Mouse (Mus musculus) layer of hippocampus, postnatal 25 days (tissue): ENCODE results near the gene Ap1s3. TPM values are rescaled to one million over a fixed set of nuclear protein-coding genes. Genes with fewer than 3 reads are reported as not detected.

Experiments
- DNase-seq, 2 experiments: peaks; one replicate each; pipeline ENCODE4 v3.0.0; 2022; ENCODE audit warnings: mixed read lengths in 2 of 2, low spot score in 1 of 2; ENCODE audit errors: extremely low spot score in 1 of 2
- total RNA-seq, 2 experiments: library from RNA; stranded (reverse); gene quantifications; 2 replicates each; pipeline ENCODE4 v1.2.3; 2021

Ap1s3 gene
- total RNA-seq, result 1 to 10 TPM; 2.2 to 2.8 TPM

DNA sequence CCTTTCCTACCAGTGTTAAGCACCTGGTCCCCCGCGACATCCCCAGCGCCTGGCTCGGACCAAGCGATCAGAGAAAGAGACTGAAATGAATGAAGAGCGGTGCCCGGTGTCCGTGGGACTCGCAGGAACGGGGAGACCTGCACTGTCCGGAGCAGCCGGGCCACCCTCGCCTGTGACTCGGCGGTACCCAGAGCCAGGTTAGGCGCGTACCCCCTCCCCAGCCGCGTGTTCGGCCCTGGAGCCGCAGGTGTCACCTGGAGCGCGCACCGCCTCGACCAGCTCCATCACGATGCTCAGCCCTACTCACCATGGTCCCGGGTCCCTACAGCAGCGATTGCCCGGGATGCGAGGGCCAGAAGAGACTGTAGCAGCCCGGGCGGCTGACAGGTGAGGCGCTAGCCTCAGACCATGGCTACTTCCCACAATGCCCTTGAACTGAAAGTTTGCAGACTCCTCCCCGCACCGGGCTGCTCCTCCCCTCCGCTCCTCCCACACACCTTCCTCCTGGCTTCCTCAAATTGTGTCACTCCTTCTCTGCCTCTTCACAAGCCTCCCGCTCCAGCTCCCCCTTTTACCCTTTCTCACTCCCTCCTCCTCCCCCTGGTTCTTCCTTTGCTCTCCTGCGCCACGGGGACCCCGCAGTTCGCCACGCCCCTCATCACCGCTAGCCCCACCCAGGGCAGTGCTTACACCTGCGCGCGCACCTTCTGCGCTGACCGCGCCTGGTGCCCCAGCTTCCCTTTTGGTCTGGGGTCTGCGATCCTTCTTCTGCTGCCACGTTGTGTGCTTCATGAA, at the start of gene Ap1s3:
Gene Ap1s3, minus strand, starts transcription at position 430 of the 795 bp plus-strand sequence.
- peak; percentile 28 to 31 for DNase-seq

DNA sequence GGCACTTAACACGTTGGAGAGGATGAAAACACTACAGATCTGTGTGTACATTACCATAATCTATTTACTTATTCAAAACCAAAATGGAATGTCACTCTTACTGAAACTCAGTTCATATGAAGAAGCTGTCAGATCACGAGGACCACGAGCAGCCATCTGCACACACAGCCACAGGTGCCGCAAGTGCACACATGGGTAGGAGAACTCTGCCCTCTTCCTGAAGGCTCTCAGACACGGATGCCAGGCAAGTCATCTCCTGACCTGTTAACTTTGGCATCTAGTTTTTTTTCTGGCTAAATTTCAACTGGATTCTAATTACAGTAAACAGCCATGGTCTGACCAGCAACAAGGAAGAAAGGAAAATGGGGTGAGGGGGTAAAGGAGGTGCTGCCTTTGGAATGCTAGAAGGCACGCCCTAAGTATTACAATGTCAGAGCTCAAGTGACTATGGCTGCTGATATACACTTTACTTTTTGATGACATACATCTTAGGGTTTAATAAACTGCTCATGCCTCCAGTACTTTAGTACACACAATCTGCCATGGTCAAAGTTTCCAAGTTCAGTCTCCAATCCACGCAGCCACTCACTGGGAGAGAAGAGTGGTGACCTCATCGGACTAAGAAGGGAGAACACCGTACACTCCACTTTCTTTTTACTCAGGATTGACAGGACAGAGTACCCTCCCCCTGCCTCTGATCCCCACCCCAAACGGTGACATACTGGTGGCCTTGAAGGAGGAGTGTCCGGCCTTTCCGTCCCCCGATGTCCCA, 42.6 kb upstream of the Ap1s3 start:
- no peak for DNase-seq

GRCm38 (mm10) chr1:79713081-79713480, 41.3 kb upstream of the Ap1s3 start:
- DNase-seq, result no peak

DNA sequence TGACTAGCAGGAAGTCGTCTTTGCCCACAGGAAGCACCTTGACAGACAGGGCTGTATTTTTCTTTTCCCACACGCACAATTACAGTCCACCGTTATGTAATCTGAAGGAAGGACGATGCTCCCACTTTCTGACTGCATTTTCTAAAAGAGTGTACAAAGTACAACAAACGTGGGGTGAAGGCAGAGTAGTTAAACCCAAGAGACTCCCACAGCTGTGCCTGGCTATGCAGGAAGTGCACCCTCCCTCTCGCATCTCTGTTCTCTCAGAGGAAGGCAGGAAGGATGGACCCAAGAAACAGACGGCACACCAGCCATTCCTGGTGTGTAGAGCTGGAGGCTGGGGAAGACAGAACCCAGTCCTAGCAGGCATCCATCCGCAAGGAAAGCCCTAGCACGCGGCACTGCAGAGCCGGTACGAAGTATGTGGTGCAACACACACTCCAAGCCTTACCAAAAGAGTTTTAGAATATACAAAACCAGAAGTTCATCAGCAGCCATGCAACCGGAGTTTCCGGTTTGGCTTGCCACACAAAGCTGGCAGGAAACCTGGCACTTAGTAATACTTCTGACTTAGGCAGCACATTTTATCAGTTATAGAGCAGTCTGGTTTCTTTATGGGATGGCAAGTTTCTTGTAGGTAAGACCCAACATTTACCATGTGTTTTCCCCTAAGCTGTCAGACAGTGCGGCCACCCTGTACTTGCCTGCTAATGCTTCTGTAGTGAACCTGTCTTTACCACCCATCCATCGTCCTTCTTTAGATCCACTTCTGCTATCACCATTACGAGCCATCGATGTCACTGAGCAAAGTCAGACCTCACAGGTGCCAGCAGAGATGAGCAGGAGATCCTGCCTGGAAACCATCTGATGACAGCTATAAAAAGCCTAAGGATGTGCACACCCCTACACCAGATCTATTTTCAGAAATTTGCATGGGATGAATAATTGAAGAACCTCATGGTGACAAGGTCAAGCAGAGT, 39.7 kb upstream of the Ap1s3 start:
- no peak for DNase-seq

DNA sequence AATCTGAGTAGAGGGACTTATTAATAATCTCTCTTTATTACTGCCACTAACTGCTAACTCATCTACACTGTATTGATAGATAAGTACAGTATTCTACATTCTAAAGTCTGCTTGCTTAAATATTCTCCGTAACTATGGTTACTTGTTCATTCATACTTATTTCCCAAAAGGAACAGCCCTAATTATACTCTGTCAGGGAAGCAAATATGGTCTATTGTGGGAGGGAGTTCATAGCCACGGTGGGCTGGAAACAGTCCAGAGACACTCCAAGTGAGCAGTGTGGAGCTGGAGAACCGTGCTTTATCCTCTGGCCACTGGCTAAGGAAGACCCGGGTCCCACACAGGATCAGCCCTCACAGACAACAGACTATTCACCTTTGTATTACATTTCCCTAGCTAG, 38.9 kb upstream of the Ap1s3 start:
- DNase-seq, result no peak

DNA sequence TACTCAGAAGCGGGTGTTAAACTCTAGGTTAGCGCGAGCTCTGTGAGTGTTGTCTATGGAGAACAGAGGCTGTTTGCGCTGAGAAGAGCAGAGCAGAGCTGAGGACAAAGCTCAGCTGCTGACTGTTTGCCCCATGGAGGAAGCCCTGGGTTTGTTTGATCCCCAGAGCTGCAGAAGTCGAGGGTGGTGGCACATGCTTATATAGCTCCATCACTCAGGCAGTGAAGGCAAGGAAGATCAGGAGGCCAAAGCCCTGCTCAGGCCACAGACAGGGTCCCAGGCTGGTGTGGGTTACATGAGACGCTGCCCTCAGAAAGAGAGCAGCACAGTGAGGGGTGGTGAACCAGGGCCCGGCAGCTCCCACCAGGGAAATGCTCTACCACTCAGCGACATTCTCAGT, 38.4 kb upstream of the Ap1s3 start:
- DNase-seq, result no peak

DNA sequence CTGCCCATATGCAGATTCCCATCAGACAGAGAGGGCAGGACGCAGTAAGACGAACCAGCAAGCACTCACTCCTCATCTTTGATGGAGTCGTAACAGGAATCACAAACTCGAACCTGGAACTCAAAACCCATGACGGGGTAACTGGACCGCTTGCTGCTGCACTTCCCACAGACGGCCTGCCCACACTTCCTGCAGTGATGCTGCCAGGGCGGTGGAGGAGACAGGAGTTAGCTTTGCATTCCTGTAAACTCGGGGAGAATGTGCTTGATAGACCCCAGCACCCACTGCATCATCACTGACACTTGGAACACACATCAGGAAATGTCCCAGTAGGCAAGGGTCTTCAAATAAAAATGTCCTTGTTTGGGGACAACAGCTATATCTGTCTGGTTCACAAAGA, 35.6 kb upstream of the Ap1s3 start:
- DNase-seq, result no peak

GRCm38 (mm10) chr1:79706707-79707106, 34.9 kb upstream of the Ap1s3 start:
- DNase-seq, result no peak

DNA sequence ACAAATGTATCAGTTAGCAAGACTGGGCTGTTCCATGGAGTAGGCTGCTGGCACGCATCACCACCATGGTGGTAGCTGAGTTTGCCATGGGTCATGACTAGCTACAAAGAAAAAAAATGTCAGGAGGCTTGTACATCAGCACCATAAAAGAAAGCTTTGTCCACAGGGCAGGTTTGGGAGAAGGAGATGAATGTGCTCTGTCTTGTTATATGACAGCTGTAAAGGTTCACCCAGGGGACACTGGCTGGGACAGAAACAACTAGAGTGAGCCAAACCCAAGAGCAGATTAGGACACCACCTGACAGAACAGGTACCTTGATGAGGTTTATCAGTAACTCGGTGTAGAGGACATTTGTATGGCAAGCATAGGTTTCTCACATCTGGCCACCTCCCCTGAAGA, 32.9 kb upstream of the Ap1s3 start:
- DNase-seq, result no peak

DNA sequence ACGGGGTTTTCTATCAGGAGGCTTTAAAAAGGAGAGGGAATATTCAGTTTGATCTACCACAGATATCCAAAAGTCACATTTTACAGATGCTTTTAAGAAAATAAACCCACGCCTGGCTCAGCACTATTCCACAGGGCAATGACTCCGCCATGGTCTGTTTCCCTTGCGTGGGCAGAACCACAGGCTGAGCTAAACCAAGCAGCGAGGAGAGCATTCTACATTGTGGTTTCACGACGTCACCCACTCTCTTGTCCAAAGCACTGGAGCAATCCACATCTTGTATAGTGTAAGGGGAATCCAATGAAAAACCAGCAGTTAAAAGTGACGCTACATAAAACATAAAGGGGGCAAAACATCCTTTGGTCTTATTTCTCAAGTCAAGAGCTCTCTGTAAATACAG, 31.7 kb upstream of the Ap1s3 start:
- DNase-seq, result no peak

GRCm38 (mm10) chr1:79698506-79698905, 26.7 kb upstream of the Ap1s3 start:
- DNase-seq, result no peak

- DNase-seq, result peak in 1 of 2 experiments; percentile 45
Observed at GRCm38 (mm10) chr1:79697382-79697781, 25.6 kb upstream of the Ap1s3 start.

DNA sequence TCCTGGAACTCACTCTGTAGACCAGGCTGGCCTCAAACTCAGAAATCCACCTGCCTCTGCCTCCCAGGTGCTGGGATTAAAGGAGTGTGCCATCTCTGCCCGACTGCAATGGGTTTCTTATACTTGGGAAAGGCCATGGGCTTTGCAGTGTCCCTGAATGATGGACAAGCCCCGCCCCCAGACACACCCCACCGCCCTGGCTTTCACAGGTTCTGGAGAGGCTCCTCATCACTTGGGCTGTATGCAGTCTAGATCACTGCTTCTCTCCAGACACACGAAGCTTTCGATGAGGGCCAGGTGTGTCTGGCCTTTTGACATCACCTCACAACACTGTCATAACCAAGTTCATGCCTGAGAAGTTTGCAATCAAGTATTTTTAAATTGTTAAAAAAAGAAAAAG, 25.2 kb upstream of the Ap1s3 start:
- DNase-seq, result no peak

DNA sequence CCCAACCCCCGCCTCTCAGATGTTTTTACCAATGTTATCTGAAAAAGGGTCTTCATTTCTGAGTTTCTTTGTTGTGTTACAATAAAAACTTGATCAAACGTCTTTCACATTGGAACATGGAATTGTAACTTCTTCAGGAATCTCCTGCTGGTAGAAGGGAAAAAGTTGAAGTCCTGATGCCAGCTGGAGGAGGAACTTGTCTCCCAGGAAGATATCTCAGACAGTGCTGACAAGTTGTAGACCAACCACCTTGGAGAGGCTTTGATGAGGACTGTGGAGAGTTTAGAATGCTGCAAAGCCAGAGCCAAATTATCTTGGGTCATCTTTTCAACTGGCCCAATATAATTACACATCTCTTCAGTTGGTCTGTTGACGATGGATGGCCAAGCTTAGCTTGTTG, 20.7 kb upstream of the Ap1s3 start:
- no peak for DNase-seq

DNA sequence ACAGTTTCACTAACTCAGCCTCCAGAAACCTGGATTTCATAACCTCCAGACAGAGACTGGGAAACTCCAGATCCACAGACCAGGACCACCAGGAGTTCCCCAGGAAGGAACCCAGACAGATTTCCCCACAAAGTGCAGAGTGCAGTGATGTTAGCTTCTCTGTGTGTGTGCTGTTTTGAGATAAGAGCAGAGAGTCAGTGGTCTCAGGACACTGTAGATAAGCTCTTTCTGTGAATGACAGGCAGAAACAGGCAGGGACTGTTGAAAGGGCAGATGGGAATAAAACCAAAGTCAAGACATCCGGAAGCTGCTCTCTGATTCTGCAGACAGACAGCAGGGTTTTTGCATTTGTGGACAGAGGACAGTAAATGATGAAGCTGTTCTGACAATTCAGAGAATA, 15.5 kb upstream of the Ap1s3 start:
- no peak for DNase-seq

GRCm38 (mm10) chr1:79684027-79684426, 12.3 kb upstream of the Ap1s3 start:
- no peak for DNase-seq

- DNase-seq, result no peak
Observed at GRCm38 (mm10) chr1:79682936-79683335, 11.2 kb upstream of the Ap1s3 start.

- DNase-seq, result no peak
Observed at GRCm38 (mm10) chr1:79680777-79681176, 9.0 kb upstream of the Ap1s3 start.

DNA sequence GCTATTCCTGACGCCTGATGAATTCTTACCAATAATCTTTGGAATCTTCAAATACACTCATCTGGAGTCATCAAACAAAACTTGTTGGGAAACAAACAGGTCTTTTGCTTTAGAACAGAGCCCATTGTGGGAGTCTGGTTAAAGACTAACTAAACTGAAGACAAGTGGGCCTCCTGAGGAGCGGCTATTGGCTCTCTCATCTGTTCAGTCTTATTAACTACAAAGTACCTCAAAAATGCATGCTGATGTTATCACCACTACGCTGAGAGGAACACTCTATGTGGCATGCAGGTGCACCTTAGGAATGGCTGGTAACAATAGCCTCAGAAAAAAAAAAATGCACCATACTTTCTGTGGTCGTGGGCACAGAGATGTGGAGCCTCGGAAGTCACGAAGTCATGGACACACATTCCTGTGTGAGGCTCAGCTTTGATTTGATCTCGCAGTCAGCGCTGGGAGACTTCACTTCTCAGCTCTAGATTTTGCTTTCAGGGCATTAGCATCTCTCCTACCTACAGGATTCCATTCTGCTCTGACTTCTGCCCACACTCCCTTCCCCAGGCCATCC, 6.4 kb upstream of the Ap1s3 start:
- DNase-seq, result no peak

GRCm38 (mm10) chr1:79675716-79676115, 3.9 kb upstream of the Ap1s3 start:
- no peak for DNase-seq
